Mouse (Mus musculus): ENCODE data around the gene Olfr68. TPM values are rescaled to one million over a fixed set of nuclear protein-coding genes. Genes with fewer than 3 reads are reported as not detected.
"Not testable (repeated sequence)": the region's sequence is repeated elsewhere in the genome, so short reads cannot be mapped to it uniquely, and the experiment has no call there.

Gene Olfr68
- polyA plus RNA-seq, 1 experiment from 2014 or later: not detected

GRCm38 (mm10) chr7:103810296-103810695 is 30.8 kb upstream of the Olfr68 start:
- Histone ChIP-seq H3K27me3 (no peaks in the 10 kb centered on the region), H3K9ac (replicated peaks) (no peak overlapping the region), H3K4me2 (replicated peaks) (no peak overlapping the region), H3K36me3 (no peaks in the 10 kb centered on the region), H3K4me3 (no peak overlapping the region), H3K27ac (replicated peaks) (no peak overlapping the region), H3K4me1 (no peaks in the 10 kb centered on the region), H3K9me3 (no peaks in the 10 kb centered on the region)
- 76% methylated on average over 1 of the region's 1 CpGs for WGBS
- ATAC-seq (replicated peaks): no peak

DNA sequence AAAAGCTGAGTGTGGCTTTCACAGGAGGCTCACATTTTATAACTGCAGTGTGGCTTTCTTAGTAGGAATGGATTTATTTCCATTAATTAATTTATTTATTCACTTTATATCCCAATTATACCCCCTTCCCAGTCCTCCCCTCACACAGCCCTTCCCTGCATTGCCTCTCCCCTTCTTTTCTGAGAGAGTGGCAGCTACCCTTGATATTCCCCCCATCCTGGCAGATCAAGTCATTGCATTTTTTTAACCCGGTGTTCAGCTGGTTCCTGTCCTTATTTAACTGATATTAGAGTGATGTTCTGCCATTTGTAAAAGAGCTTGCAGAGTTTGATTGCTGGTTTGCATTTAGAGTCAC is 30.3 kb upstream of the Olfr68 start:
- Histone ChIP-seq H3K9ac (replicated peaks) (no peak overlapping the region), H3K4me1 (no peaks in the 10 kb centered on the region), H3K9me3 (no peaks in the 10 kb centered on the region), H3K27me3 (no peaks in the 10 kb centered on the region), H3K4me3 (no peak overlapping the region), H3K4me2 (replicated peaks) (no peak overlapping the region), H3K36me3 (no peaks in the 10 kb centered on the region), H3K27ac (replicated peaks) (no peak overlapping the region)
- no peak for ATAC-seq (replicated peaks)
- WGBS: 75% methylated on average over 1 of the region's 1 CpGs

DNA sequence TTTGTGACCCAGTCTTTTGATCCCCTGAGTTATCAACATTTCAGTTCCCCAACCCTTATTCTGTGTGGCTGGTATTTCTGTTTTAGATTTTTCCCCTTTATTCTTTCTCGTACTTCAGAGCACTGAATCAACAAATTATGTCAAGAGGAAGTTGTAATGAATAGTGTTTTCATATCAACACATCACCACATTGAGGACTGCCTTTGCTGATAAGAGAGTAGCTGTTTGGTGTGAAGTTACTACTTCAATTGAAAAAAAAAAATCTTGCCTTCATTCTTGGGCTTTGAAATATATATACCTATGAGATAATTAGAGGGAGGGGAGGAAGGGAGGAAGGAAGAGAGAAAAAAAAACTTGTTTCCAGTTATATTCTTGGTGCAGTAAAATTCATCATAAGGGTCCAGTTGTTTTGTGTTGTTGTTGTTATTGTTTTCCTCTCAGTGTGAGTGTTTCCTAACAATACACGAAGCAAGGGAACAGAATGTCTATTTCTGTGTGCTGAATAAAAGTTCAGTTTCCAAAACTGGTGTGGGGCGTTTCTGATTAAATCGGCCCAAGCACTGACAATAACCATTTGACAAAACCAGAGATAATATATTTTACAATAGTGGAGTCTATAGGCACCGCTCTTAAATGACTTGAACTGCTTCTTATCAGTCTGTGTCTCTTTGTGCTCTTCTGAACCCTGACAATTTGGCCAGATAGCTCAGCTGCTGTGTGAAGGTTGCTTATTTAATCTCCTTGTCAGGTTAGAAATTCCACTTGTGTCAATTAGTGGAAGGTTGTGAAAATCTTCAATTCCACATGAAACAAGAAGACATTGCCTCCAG is 29.7 kb upstream of the Olfr68 start:
- no peaks in the 10 kb centered on the region for H3K36me3 ChIP-seq
- H3K4me2 ChIP-seq (replicated peaks): no peak overlapping the region
- no peaks in the 10 kb centered on the region for H3K27me3 ChIP-seq
- H3K4me3 ChIP-seq: no peak overlapping the region
- H3K9ac ChIP-seq (replicated peaks): no peak overlapping the region
- WGBS: 68% methylated on average over 5 of the region's 5 CpGs
- no peak for ATAC-seq (replicated peaks)
- no peaks in the 10 kb centered on the region for H3K9me3 ChIP-seq
- no peaks in the 10 kb centered on the region for H3K4me1 ChIP-seq
- H3K27ac ChIP-seq (replicated peaks): no peak overlapping the region

- H3K4me3 ChIP-seq; H3K4me1 ChIP-seq; H3K27ac ChIP-seq (replicated peaks); H3K36me3 ChIP-seq; H3K27me3 ChIP-seq; H3K9me3 ChIP-seq; ATAC-seq (replicated peaks); H3K4me2 ChIP-seq (replicated peaks); H3K9ac ChIP-seq (replicated peaks): not testable (repeated sequence)
- 81% methylated on average over 2 of the region's 2 CpGs for WGBS
These were observed 28.6 kb upstream of the Olfr68 start for GRCm38 (mm10) chr7:103808120-103808519.

DNA sequence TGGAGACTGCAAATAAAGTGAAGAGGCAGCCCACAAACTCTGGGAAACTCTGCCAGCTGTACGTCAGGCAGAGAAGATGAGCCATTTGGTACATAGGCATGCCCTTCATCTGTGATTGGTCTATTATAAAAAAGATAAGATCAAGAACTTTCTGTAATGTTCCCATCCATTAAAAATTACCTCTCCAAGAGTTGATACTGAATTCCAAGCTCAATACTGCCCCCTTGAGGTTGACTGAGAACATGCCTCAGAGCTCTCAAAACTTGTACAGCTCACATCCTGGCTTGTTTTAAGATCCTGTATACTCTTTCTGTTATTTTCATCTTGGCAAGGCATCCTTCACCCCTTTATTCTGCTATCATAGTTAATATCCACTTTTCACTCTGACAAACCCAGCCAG is 27.4 kb upstream of the Olfr68 start:
- no peaks in the 10 kb centered on the region for H3K4me1 ChIP-seq
- H3K36me3 ChIP-seq: no peaks in the 10 kb centered on the region
- no peaks in the 10 kb centered on the region for H3K9me3 ChIP-seq
- 53% methylated on average over 1 of the region's 1 CpGs for WGBS
- no peak overlapping the region for H3K4me2 ChIP-seq (replicated peaks)
- H3K4me3 ChIP-seq: no peak overlapping the region
- H3K27me3 ChIP-seq: no peaks in the 10 kb centered on the region
- H3K9ac ChIP-seq (replicated peaks): no peak overlapping the region
- no peak for ATAC-seq (replicated peaks)
- H3K27ac ChIP-seq (replicated peaks): no peak overlapping the region

GRCm38 (mm10) chr7:103792669-103793388 is 13.3 kb upstream of the Olfr68 start:
- WGBS: 19% methylated on average over 4 of the region's 4 CpGs
- no peak for ATAC-seq (replicated peaks)
- H3K27me3 ChIP-seq: no peaks in the 10 kb centered on the region
- H3K4me2 ChIP-seq (replicated peaks): no peak overlapping the region
- no peaks in the 10 kb centered on the region for H3K4me1 ChIP-seq
- no peaks in the 10 kb centered on the region for H3K36me3 ChIP-seq
- no peaks in the 10 kb centered on the region for H3K9me3 ChIP-seq
- no peak overlapping the region for H3K4me3 ChIP-seq
- H3K27ac ChIP-seq (replicated peaks): no peak overlapping the region
- H3K9ac ChIP-seq (replicated peaks): no peak overlapping the region

DNA sequence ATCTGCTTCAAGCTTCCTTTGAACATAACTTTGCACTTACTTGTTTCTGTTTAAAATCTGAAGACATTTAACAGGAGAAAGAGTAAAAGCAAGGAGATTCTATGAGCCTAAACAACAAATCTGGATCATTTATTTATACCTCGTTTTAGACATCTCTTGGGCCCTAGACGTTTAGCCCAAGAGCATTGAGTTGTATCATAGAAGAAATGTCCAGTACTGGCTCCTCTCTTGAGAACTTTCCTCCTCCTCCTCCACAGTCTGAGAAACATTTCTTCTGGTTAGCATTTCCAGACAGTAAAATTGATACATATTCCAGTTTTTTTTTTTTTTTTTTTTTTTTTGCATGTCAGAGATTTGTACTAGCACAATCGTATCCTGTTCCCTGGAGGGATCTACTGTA is 12.2 kb upstream of the Olfr68 start, which contains the start of gene Olfr67:
Gene Olfr67, minus strand, starts transcription at position 101 of the 400 bp plus-strand sequence.
- no peak for ATAC-seq (replicated peaks)
- no peaks in the 10 kb centered on the region for H3K27me3 ChIP-seq
- H3K9me3 ChIP-seq: no peaks in the 10 kb centered on the region
- no peak within 1 kb of the TSS for H3K27ac ChIP-seq (replicated peaks)
- WGBS: 88% methylated on average over 3 of the region's 3 CpGs
- no peaks in the 10 kb centered on the region for H3K4me1 ChIP-seq
- no peak within 1 kb of the TSS for H3K4me2 ChIP-seq (replicated peaks)
- no peak within 1 kb of the TSS for H3K4me3 ChIP-seq
- no peaks in the 10 kb centered on the region for H3K36me3 ChIP-seq
- H3K9ac ChIP-seq (replicated peaks): no peak within 1 kb of the TSS

DNA sequence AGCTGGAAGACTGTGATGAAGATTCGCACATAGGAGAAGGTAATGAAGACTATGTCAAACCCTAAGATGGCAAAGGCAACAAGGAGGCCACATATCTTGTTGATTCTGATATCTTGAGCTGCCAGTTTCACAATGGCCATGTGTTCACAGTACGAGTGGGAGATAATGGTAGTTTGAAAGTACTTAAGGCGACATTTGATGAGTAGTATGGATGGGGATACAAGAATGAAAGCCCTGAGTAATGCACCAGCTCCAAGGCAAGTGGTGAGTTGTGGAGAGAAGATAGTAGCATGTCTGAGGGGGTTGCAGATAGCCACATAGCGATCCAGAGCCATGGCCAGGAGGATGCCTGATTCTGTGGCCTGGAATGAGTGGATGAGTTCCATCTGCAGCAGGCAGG is 1.8 kb downstream of the Olfr68 start:
- H3K4me3 ChIP-seq; ATAC-seq (replicated peaks); H3K4me2 ChIP-seq (replicated peaks); H3K27me3 ChIP-seq; H3K27ac ChIP-seq (replicated peaks); H3K9ac ChIP-seq (replicated peaks); H3K4me1 ChIP-seq; H3K9me3 ChIP-seq; H3K36me3 ChIP-seq: not testable (repeated sequence)
- 90% methylated on average over 4 of the region's 4 CpGs for WGBS

- no peak within 1 kb of the TSS for H3K9ac ChIP-seq (replicated peaks)
- no peaks in the 10 kb centered on the region for H3K4me1 ChIP-seq
- no peak for ATAC-seq (replicated peaks)
- H3K27ac ChIP-seq (replicated peaks): no peak within 1 kb of the TSS
- no peak within 1 kb of the TSS for H3K4me2 ChIP-seq (replicated peaks)
- 68% methylated on average over 2 of the region's 2 CpGs for WGBS
- no peaks in the 10 kb centered on the region for H3K9me3 ChIP-seq
- H3K27me3 ChIP-seq: no peaks in the 10 kb centered on the region
- H3K4me3 ChIP-seq: no peak within 1 kb of the TSS
- H3K36me3 ChIP-seq: no peaks in the 10 kb centered on the region
These were observed 8.0 kb downstream of the Olfr68 start, which contains the start of gene Olfr69 for GRCm38 (mm10) chr7:103771494-103771893. Olfr69 (minus strand) TSS chr7:103771594.

DNA sequence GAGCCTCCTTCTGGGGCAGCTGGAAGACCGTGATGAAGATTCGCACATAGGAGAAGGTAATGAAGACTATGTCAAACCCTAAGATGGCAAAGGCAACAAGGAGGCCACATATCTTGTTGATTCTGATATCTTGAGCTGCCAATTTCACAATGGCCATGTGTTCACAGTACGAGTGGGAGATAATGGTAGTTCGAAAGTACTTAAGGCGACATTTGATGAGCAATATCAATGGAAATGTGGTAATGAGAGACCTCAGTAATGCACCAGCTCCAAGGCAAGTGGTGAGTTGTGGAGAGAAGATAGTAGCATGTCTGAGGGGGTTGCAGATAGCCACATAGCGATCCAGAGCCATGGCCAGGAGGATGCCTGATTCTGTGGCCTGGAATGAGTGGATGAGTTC is 11.8 kb downstream of the Olfr68 start:
- not testable (repeated sequence) for H3K36me3 ChIP-seq

GRCm38 (mm10) chr7:103762212-103762611 is 17.3 kb downstream of the Olfr68 start:
- H3K9ac ChIP-seq (replicated peaks); H3K27ac ChIP-seq (replicated peaks); H3K4me3 ChIP-seq; H3K36me3 ChIP-seq; H3K9me3 ChIP-seq; ATAC-seq (replicated peaks); H3K4me2 ChIP-seq (replicated peaks); H3K27me3 ChIP-seq; H3K4me1 ChIP-seq: not testable (repeated sequence)
- WGBS: 88% methylated on average over 6 of the region's 6 CpGs

More for the DNA sequence above, 11.8 kb downstream of the Olfr68 start:
- H3K27ac ChIP-seq (replicated peaks); H3K4me1 ChIP-seq; H3K9ac ChIP-seq (replicated peaks); H3K4me3 ChIP-seq; H3K9me3 ChIP-seq; H3K27me3 ChIP-seq; ATAC-seq (replicated peaks); H3K4me2 ChIP-seq (replicated peaks): not testable (repeated sequence)
- 87% methylated on average over 6 of the region's 6 CpGs for WGBS

DNA sequence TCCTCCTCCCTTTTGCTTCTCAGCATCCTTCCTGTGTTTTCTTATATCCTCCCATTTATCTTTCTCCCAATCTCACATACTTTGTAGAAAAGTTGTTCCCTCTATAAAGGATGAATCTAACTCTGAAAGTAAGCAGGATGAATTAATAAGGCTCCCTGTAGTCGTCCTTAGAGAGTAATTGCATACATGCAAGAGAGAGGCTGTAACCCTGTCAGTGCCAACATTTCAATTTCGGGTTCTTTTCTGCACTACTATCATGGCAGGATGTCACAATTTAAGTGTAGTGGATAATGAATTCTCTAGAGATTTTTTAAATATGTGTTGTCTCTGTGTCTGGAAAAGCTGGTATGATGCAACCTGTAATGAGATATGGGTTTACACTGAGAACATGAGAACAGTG is 22.3 kb downstream of the Olfr68 start, which contains the start of gene Olfr630:
Gene Olfr630, minus strand, starts transcription at position 101 of the 400 bp plus-strand sequence.
- no peak for ATAC-seq (replicated peaks)
- Histone ChIP-seq H3K4me3 (no peak within 1 kb of the TSS), H3K4me1 (no peaks in the 10 kb centered on the region), H3K27ac (replicated peaks) (no peak within 1 kb of the TSS), H3K4me2 (replicated peaks) (no peak within 1 kb of the TSS), H3K9me3 (no peaks in the 10 kb centered on the region), H3K27me3 (no peaks in the 10 kb centered on the region), H3K36me3 (no peaks in the 10 kb centered on the region), H3K9ac (replicated peaks) (no peak within 1 kb of the TSS)
- WGBS: 50% methylated on average over 2 of the region's 2 CpGs
